Mouse (Mus musculus) forebrain, embryonic 11.5 days (tissue): Measurements from ENCODE around the gene Cdkn1b. TPM values are rescaled to one million over a fixed set of nuclear protein-coding genes. Genes with fewer than 3 reads are reported as not detected.
A peak's percentile ranks its signal among the peaks of the same experiment; 100 is the strongest.

ENCODE experiments used
- ATAC-seq: fragments of 200-750 bp; cut with Nextera tagmentation; replicated peaks from 2 replicates; pipeline ENCODE4 v1.8.0; 2017; ENCODE audit warnings: moderate TSS enrichment; ENCODE audit not compliant: low FRiP score
- DNase-seq: peaks from one replicate; pipeline ENCODE4 v3.0.0-alpha.2; 2017; ENCODE audit warnings: low spot score
- H3K27ac ChIP-seq: fragments of 300-500 bp; sonication (generic); 2 replicates; pipeline ENCODE4 v1.5.1; 2014; ENCODE audit warnings: low read depth, low read length
- H3K27me3 ChIP-seq: fragments of 300-500 bp; sonication (generic); 2 replicates; pipeline ENCODE4 v1.6.1; 2014; ENCODE audit warnings: mild to moderate bottlenecking, low read length, mixed read lengths; ENCODE audit not compliant: control insufficient read depth, insufficient read depth
- H3K36me3 ChIP-seq: fragments of 300-500 bp; sonication (generic); 2 replicates; pipeline ENCODE4 v1.6.1; 2014; ENCODE audit warnings: mild to moderate bottlenecking, low read length, moderate library complexity, mixed read lengths; ENCODE audit not compliant: control insufficient read depth, insufficient read depth
- H3K4me1 ChIP-seq: fragments of 300-500 bp; sonication (generic); replicated peaks from 2 replicates; pipeline ENCODE4 v1.6.1; 2014; ENCODE audit warnings: low read length, mixed read lengths; ENCODE audit not compliant: control insufficient read depth, insufficient read depth
- H3K4me2 ChIP-seq: fragments of 300-500 bp; sonication (generic); 2 replicates; pipeline ENCODE4 v1.6.1; 2014; ENCODE audit warnings: low read depth, mild to moderate bottlenecking, low read length, moderate library complexity, mixed read lengths; ENCODE audit not compliant: severe bottlenecking
- H3K4me3 ChIP-seq: fragments of 300-500 bp; sonication (generic); 2 replicates; pipeline ENCODE4 v1.5.1; 2014; ENCODE audit warnings: low read depth, low read length
- H3K9ac ChIP-seq: fragments of 300-500 bp; sonication (generic); 2 replicates; pipeline ENCODE4 v1.6.1; 2014; ENCODE audit warnings: low read length
- H3K9me3 ChIP-seq: fragments of 300-500 bp; sonication (generic); 2 replicates; pipeline ENCODE4 v1.6.1; 2016; ENCODE audit warnings: low read length, mixed read lengths; ENCODE audit not compliant: control insufficient read depth
- WGBS: fragments of 180-500 bp; shearing (Covaris S2); extraction: QIAGEN DNeasy Blood & Tissue Kit; methylation state at CpG from one replicate; pipeline ENCODE4 v1.1.7; 2014; 5-methylcytosine and 5-hydroxymethylcytosine counted together
- polyA plus RNA-seq: library from polyadenylated mRNA; unstranded; fragments of >200 nt; fragmentation: Nextera tagmentation; extraction: Ambion mirVana; gene quantifications from 2 replicates; pipeline ENCODE4 v1.2.1, GENCODE M21; 2014

The Cdkn1b gene
- polyA plus RNA-seq, 1 experiment from 2014 or later = 27.3 TPM

- Histone ChIP-seq H3K27ac (no peak overlapping the region), H3K4me2 (no peak overlapping the region), H3K36me3 (peaks cover 4% of the 10 kb centered on the region; the same call in 1 of the 2 replicates), H3K27me3 (no peaks in the 10 kb centered on the region), H3K4me1 (0 out of 2 replicates have a peak, but pooled peaks cover 4% of the 10 kb centered on the region), H3K9ac (no peak overlapping the region), H3K9me3 (no peaks in the 10 kb centered on the region), H3K4me3 (no peak overlapping the region)
- DNase-seq (no peak), ATAC-seq (no peak)
- 78% methylated on average over 2 of the region's 2 CpGs for WGBS
Observed at GRCm38 (mm10) chr6:134880046-134880445, 40.2 kb upstream of the Cdkn1b start.

GRCm38 (mm10) chr6:134883661-134884060, 36.5 kb upstream of the Cdkn1b start:
- DNase-seq (no peak), ATAC-seq (no peak)
- Histone ChIP-seq H3K4me1 (peaks cover 7% of the 10 kb centered on the region), H3K9me3 (no peaks in the 10 kb centered on the region), H3K4me2 (no peak overlapping the region), H3K4me3 (no peak overlapping the region), H3K36me3 (peaks cover 4% of the 10 kb centered on the region; the same call in 1 of the 2 replicates), H3K27me3 (no peaks in the 10 kb centered on the region), H3K27ac (no peak overlapping the region), H3K9ac (no peak overlapping the region)
- 90% methylated on average over 4 of the region's 4 CpGs for WGBS

GRCm38 (mm10) chr6:134885515-134885914, 34.7 kb upstream of the Cdkn1b start:
- Histone ChIP-seq H3K27ac (no peak overlapping the region), H3K9me3 (no peaks in the 10 kb centered on the region), H3K4me3 (no peak overlapping the region), H3K4me2 (no peak overlapping the region), H3K27me3 (no peaks in the 10 kb centered on the region), H3K36me3 (peaks cover 4% of the 10 kb centered on the region; the same call in 1 of the 2 replicates), H3K4me1 (peaks cover 13% of the 10 kb centered on the region), H3K9ac (no peak overlapping the region)
- 88% methylated on average over 2 of the region's 2 CpGs for WGBS
- ATAC-seq (no peak), DNase-seq (no peak)

- DNase-seq (no peak), ATAC-seq (no peak)
- peaks cover 4% of the 10 kb centered on the region; the same call in 1 of the 2 replicates for H3K36me3 ChIP-seq
- peak overlapping the region; percentile 64 for H3K4me2 ChIP-seq
- H3K4me1 ChIP-seq = peaks cover 10% of the 10 kb centered on the region
- WGBS = 88% methylated on average over 8 of the region's 8 CpGs
- H3K27me3 ChIP-seq = no peaks in the 10 kb centered on the region
- peak overlapping the region; percentile 62 for H3K4me3 ChIP-seq
- no peak overlapping the region for H3K27ac ChIP-seq
- no peaks in the 10 kb centered on the region for H3K9me3 ChIP-seq
- peak overlapping the region; percentile 75 for H3K9ac ChIP-seq
Observed at GRCm38 (mm10) chr6:134886475-134886874, 33.7 kb upstream of the Cdkn1b start.

- no peaks in the 10 kb centered on the region for H3K9me3 ChIP-seq
- H3K27me3 ChIP-seq = no peaks in the 10 kb centered on the region
- peak overlapping the region; percentile 62 for H3K4me3 ChIP-seq
- DNase-seq (no peak), ATAC-seq (no peak)
- peak overlapping the region; percentile 75 for H3K9ac ChIP-seq
- H3K4me2 ChIP-seq = peak overlapping the region; percentile 64
- peaks cover 4% of the 10 kb centered on the region; the same call in 1 of the 2 replicates for H3K36me3 ChIP-seq
- H3K4me1 ChIP-seq = peaks cover 10% of the 10 kb centered on the region
- H3K27ac ChIP-seq = no peak overlapping the region; the same call in 1 of the 2 replicates
- whole genome bisulfite sequencing = 27% methylated on average over 5 of the region's 5 CpGs
Observed at GRCm38 (mm10) chr6:134887008-134887407, 33.2 kb upstream of the Cdkn1b start.

GRCm38 (mm10) chr6:134887711-134888449, 32.3 kb upstream of the Cdkn1b start:
- Histone ChIP-seq H3K36me3 (peaks cover 1% of the 10 kb centered on the region; the same call in 1 of the 2 replicates), H3K4me1 (peaks cover 10% of the 10 kb centered on the region), H3K9ac (peak overlapping the region; percentile 75), H3K4me3 (peak overlapping the region; percentile 62), H3K27ac (peak overlapping the region; percentile 94), H3K4me2 (peak overlapping the region; percentile 64), H3K27me3 (no peaks in the 10 kb centered on the region), H3K9me3 (no peaks in the 10 kb centered on the region)
- WGBS = 1% methylated on average over 10 of the region's 10 CpGs
- ATAC-seq (peak; percentile 91), DNase-seq (peak; percentile 88)

- no peaks in the 10 kb centered on the region for H3K36me3 ChIP-seq
- H3K4me1 ChIP-seq = peaks cover 10% of the 10 kb centered on the region
- 1% methylated on average over 4 of the region's 4 CpGs for WGBS
- no peaks in the 10 kb centered on the region for H3K27me3 ChIP-seq
- peak overlapping the region; percentile 62 for H3K4me3 ChIP-seq
- peak; percentile 64 for DNase-seq
- peak overlapping the region; percentile 35 for H3K9ac ChIP-seq
- peak; percentile 81 for ATAC-seq
- peak overlapping the region; percentile 94 for H3K27ac ChIP-seq
- H3K9me3 ChIP-seq = no peaks in the 10 kb centered on the region
- H3K4me2 ChIP-seq = peak overlapping the region; percentile 64
Observed at GRCm38 (mm10) chr6:134888563-134889017, 31.6 kb upstream of the Cdkn1b start.

GRCm38 (mm10) chr6:134889763-134890162, 30.4 kb upstream of the Cdkn1b start:
- no peak overlapping the region for H3K4me3 ChIP-seq
- H3K27me3 ChIP-seq = no peaks in the 10 kb centered on the region
- H3K9ac ChIP-seq = no peak overlapping the region
- no peaks in the 10 kb centered on the region for H3K9me3 ChIP-seq
- no peaks in the 10 kb centered on the region for H3K36me3 ChIP-seq
- no peak overlapping the region for H3K27ac ChIP-seq
- H3K4me1 ChIP-seq = peaks cover 10% of the 10 kb centered on the region
- WGBS = 92% methylated on average over 1 of the region's 1 CpGs
- DNase-seq = no peak
- no peak overlapping the region for H3K4me2 ChIP-seq
- ATAC-seq = no peak
